Mouse (Mus musculus) right cerebral cortex, adult 2 months (tissue): ENCODE data around the gene Pla2g10.
"Not testable (repeated sequence)": the region's sequence is repeated elsewhere in the genome, so short reads cannot be mapped to it uniquely, and the experiment has no call there.

Source experiments
- DNase-seq, 2 experiments: peaks; one replicate each; pipeline ENCODE4 v3.0.0; 2021 to 2022; ENCODE audit warnings: low spot score in 2 of 2

Gene Pla2g10

GRCm38 (mm10) chr16:13729428-13729827 is 1.4 kb downstream of the Pla2g10 start:
- no peak for DNase-seq

- DNase-seq, result no peak
Measured at GRCm38 (mm10) chr16:13727811-13728335, 2.9 kb downstream of the Pla2g10 start.

GRCm38 (mm10) chr16:13722937-13723336 is 7.8 kb downstream of the Pla2g10 start:
- no peak for DNase-seq

- no peak for DNase-seq
Measured at GRCm38 (mm10) chr16:13716821-13717553, 13.8 kb downstream of the Pla2g10 start.

- no peak for DNase-seq
Measured at GRCm38 (mm10) chr16:13714910-13715309, 15.9 kb downstream of the Pla2g10 start.

GRCm38 (mm10) chr16:13704676-13705075 is 26.1 kb downstream of the Pla2g10 start:
- no peak for DNase-seq

- no peak for DNase-seq
Measured at GRCm38 (mm10) chr16:13702184-13702583, 28.6 kb downstream of the Pla2g10 start.

GRCm38 (mm10) chr16:13698998-13699397 is 31.8 kb downstream of the Pla2g10 start:
- DNase-seq, result no peak

GRCm38 (mm10) chr16:13678601-13679319 is 52.0 kb downstream of the Pla2g10 start:
- no peak for DNase-seq

GRCm38 (mm10) chr16:13674511-13674910 is 56.3 kb downstream of the Pla2g10 start:
- DNase-seq, result no peak

- DNase-seq, result no peak
Measured at GRCm38 (mm10) chr16:13673114-13673513, 57.7 kb downstream of the Pla2g10 start.

- peak; percentile 19 to 22 for DNase-seq
Measured at GRCm38 (mm10) chr16:13672386-13672898, 58.3 kb downstream of the Pla2g10 start.

GRCm38 (mm10) chr16:13671685-13672385 is 58.9 kb downstream of the Pla2g10 start, which contains the start of the genes Bfar and 3110001I22Rik:
Gene Bfar (plus strand): TSS chr16:13671858.
Gene 3110001I22Rik (plus strand): TSS chr16:13671929.
- DNase-seq, result peak; percentile 84 to 86

GRCm38 (mm10) chr16:13670896-13671295 is 59.9 kb downstream of the Pla2g10 start:
- DNase-seq, result not testable (repeated sequence)

GRCm38 (mm10) chr16:13669282-13669681 is 61.5 kb downstream of the Pla2g10 start:
- DNase-seq, result no peak

GRCm38 (mm10) chr16:13668402-13669108 is 62.2 kb downstream of the Pla2g10 start:
- no peak for DNase-seq

- peak; percentile 95 to 96 for DNase-seq
Measured at GRCm38 (mm10) chr16:13667878-13668343, 62.9 kb downstream of the Pla2g10 start, which contains the start of gene Parn. Gene Parn (minus strand): TSS chr16:13668170.
